Mouse (Mus musculus) spleen, postnatal 10 days (tissue): ENCODE measurements at regions not wholly inside any gene's neighbourhood (a gene's known extent, or its start where the extent isn't known, plus 50 kb on each side); places are given as distances from the start of the nearest gene placed in this dataset.
"Not testable (repeated sequence)": the region's sequence is repeated elsewhere in the genome, so short reads cannot be mapped to it uniquely, and the experiment has no call there.

Experiments used
- DNase-seq, 2 experiments: peaks; one replicate each; pipeline ENCODE4 v3.0.0; 2021 to 2022; ENCODE audit warnings: low spot score in 2 of 2

- DNase-seq: no peak
These were observed 122.4 kb downstream of the Phf3 start for GRCm38 (mm10) chr1:30751138-30751907.

- DNase-seq: no peak
These were observed 131.8 kb downstream of the Phf3 start for GRCm38 (mm10) chr1:30741955-30742354.

- DNase-seq: no peak
These were observed 132.9 kb downstream of the Phf3 start for GRCm38 (mm10) chr1:30740831-30741230.

GRCm38 (mm10) chr1:30721519-30721918 is 152.2 kb downstream of the Phf3 start:
- no peak for DNase-seq

GRCm38 (mm10) chr1:30720829-30721228 is 152.9 kb downstream of the Phf3 start:
- no peak for DNase-seq

- no peak for DNase-seq
These were observed 155.1 kb downstream of the Phf3 start for GRCm38 (mm10) chr1:30718578-30718977.

GRCm38 (mm10) chr1:30716346-30716745 is 157.4 kb downstream of the Phf3 start:
- no peak for DNase-seq

- DNase-seq: no peak
These were observed 172.6 kb downstream of the Phf3 start for GRCm38 (mm10) chr1:30701116-30701515.

GRCm38 (mm10) chr1:30700399-30701081 is 173.2 kb downstream of the Phf3 start:
- DNase-seq: no peak

GRCm38 (mm10) chr1:30696342-30696741 is 177.4 kb downstream of the Phf3 start:
- no peak for DNase-seq

GRCm38 (mm10) chr1:30685318-30685717 is 188.4 kb downstream of the Phf3 start:
- no peak for DNase-seq

- no peak for DNase-seq
These were observed 189.8 kb downstream of the Phf3 start for GRCm38 (mm10) chr1:30683889-30684288.

GRCm38 (mm10) chr1:30639807-30640206 is 233.9 kb downstream of the Phf3 start:
- no peak for DNase-seq

- no peak for DNase-seq
These were observed 241.0 kb downstream of the Phf3 start for GRCm38 (mm10) chr1:30632760-30633159.

GRCm38 (mm10) chr1:30627796-30628195 is 245.9 kb downstream of the Phf3 start:
- not testable (repeated sequence) for DNase-seq

GRCm38 (mm10) chr1:30595122-30595730 is 278.5 kb downstream of the Phf3 start:
- no peak for DNase-seq

- DNase-seq: no peak
These were observed 279.7 kb downstream of the Phf3 start for GRCm38 (mm10) chr1:30594036-30594435.

- DNase-seq: no peak
These were observed 283.0 kb downstream of the Phf3 start for GRCm38 (mm10) chr1:30590721-30591120.

- DNase-seq: no peak
These were observed 284.8 kb downstream of the Phf3 start for GRCm38 (mm10) chr1:30588885-30589284.

GRCm38 (mm10) chr1:30588336-30588735 is 285.4 kb downstream of the Phf3 start:
- DNase-seq: no peak

- peak in 1 of 2 experiments; percentile 15 for DNase-seq
These were observed 288.9 kb downstream of the Phf3 start for GRCm38 (mm10) chr1:30584806-30585205.

GRCm38 (mm10) chr1:30583860-30584259 is 289.9 kb downstream of the Phf3 start:
- no peak for DNase-seq

GRCm38 (mm10) chr1:30564757-30565156 is 309.0 kb downstream of the Phf3 start:
- no peak for DNase-seq
